Mouse (Mus musculus) CH12.LX (cell line): ENCODE measurements around the gene Lrrc73. TPM values are rescaled to one million over a fixed set of nuclear protein-coding genes. Genes with fewer than 3 reads are reported as not detected.

Experiments used
- DNase-seq: peaks from one replicate; pipeline ENCODE4 v3.0.0-alpha.2; 2013; ENCODE audit errors: extremely low read depth
- H3K27ac ChIP-seq: 2 replicates; pipeline ENCODE4 v1.5.1; 2012; ENCODE audit warnings: low read depth, mild to moderate bottlenecking, control low read depth, moderate library complexity; ENCODE audit not compliant: insufficient read depth
- H3K27me3 ChIP-seq: replicated peaks from 2 replicates; pipeline ENCODE3; 2012; ENCODE audit warnings: inconsistent platforms
- H3K36me3 ChIP-seq, 2 experiments: replicated peaks in 1 of 2; 2 replicates each; pipeline versions ENCODE3 to v1.6.1; 2012; ENCODE audit warnings: inconsistent platforms in 1 of 2, low read length in 1 of 2, mild to moderate bottlenecking in 1 of 2, mixed read lengths in 1 of 2, moderate library complexity in 1 of 2; ENCODE audit not compliant: control insufficient read depth in 1 of 2, insufficient read depth in 1 of 2
- H3K4me1 ChIP-seq, 2 experiments: 2 replicates each; pipeline ENCODE4 v1.6.1; 2012; ENCODE audit warnings: inconsistent platforms in 1 of 2, moderate library complexity in 1 of 2; ENCODE audit not compliant: insufficient read depth in 2 of 2, control insufficient read depth in 1 of 2
- H3K4me2 ChIP-seq: 2 replicates; pipeline ENCODE4 v1.6.1; 2012; ENCODE audit warnings: low read depth, mild to moderate bottlenecking, control low read depth; ENCODE audit not compliant: poor library complexity, insufficient read depth, severe bottlenecking
- H3K4me3 ChIP-seq, 3 experiments: fragments of 150-350 bp in 1 of 3; sonication (generic) in 1 of 3; replicated peaks in 1 of 3; 2 replicates each; pipeline versions ENCODE3 to v1.5.1; 2011 to 2012; ENCODE audit warnings: low read depth in 2 of 3, low read length in 2 of 3, mild to moderate bottlenecking in 2 of 3, moderate library complexity in 2 of 3, control low read depth in 1 of 3, improper control_type of control experiment in 1 of 3, inconsistent platforms in 1 of 3, mixed read lengths in 1 of 3; ENCODE audit not compliant: poor library complexity in 1 of 3
- H3K79me2 ChIP-seq: replicated peaks from 2 replicates; pipeline ENCODE4 v1.6.1; 2012; ENCODE audit warnings: mild to moderate bottlenecking, moderate library complexity; ENCODE audit not compliant: control insufficient read depth, poor library complexity, insufficient read depth, severe bottlenecking; ENCODE audit errors: extremely low read depth
- H3K9ac ChIP-seq: 2 replicates; pipeline ENCODE4 v1.6.1; 2012; ENCODE audit warnings: low read depth, mild to moderate bottlenecking, control low read depth, moderate library complexity; ENCODE audit not compliant: insufficient read depth
- H3K9me3 ChIP-seq: replicated peaks from 2 replicates; pipeline ENCODE3; 2012; ENCODE audit warnings: low read length, inconsistent platforms, mixed read lengths
- BHLHE40 ChIP-seq: IDR thresholded peaks from 2 replicates; pipeline ENCODE4 v1.6.1; 2011; ENCODE audit warnings: mild to moderate bottlenecking, low read depth, low read length, improper control_type of control experiment
- CTCF ChIP-seq, 2 experiments: IDR thresholded peaks in 1 of 2; conservative IDR thresholded peaks in 1 of 2; 2 replicates each; pipeline ENCODE4 v1.5.1; 2011 to 2012; ENCODE audit warnings: low read depth in 2 of 2, low read length in 2 of 2, improper control_type of control experiment in 1 of 2, inconsistent platforms in 1 of 2, mild to moderate bottlenecking in 1 of 2, moderate library complexity in 1 of 2
- E2F4 ChIP-seq: IDR thresholded peaks from 2 replicates; pipeline ENCODE4 v1.6.1; 2011; ENCODE audit warnings: low read depth, low read length, improper control_type of control experiment; ENCODE audit not compliant: insufficient replicate concordance
- ELF1 ChIP-seq: IDR thresholded peaks from 2 replicates; pipeline ENCODE4 v1.6.1; 2014; ENCODE audit warnings: low read depth, mild to moderate bottlenecking, inconsistent platforms, low read length, improper control_type of control experiment
- ETS1 ChIP-seq: conservative IDR thresholded peaks from 2 replicates; pipeline ENCODE4 v1.6.1; 2012; ENCODE audit warnings: low read depth, mild to moderate bottlenecking, inconsistent platforms, low read length, improper control_type of control experiment, moderate library complexity
- HCFC1 ChIP-seq: IDR thresholded peaks from 2 replicates; pipeline ENCODE4 v1.6.1; 2012; ENCODE audit warnings: low read depth, mild to moderate bottlenecking, inconsistent platforms, low read length, improper control_type of control experiment
- JUND ChIP-seq: conservative IDR thresholded peaks from 2 replicates; pipeline ENCODE4 v1.6.1; 2011; ENCODE audit warnings: low read depth, low read length, improper control_type of control experiment
- MAFK ChIP-seq: IDR thresholded peaks from 2 replicates; pipeline ENCODE4 v1.6.1; 2011; ENCODE audit warnings: low read length, improper control_type of control experiment; ENCODE audit not compliant: insufficient replicate concordance
- MAX ChIP-seq: IDR thresholded peaks from 2 replicates; pipeline ENCODE4 v1.6.1; 2011; ENCODE audit warnings: low read length, improper control_type of control experiment
- MYC ChIP-seq: IDR thresholded peaks from 2 replicates; pipeline ENCODE4 v1.6.1; 2011; ENCODE audit warnings: low read depth, mild to moderate bottlenecking, improper control_type of control experiment, low read length
- NRF1 ChIP-seq: IDR thresholded peaks from 2 replicates; pipeline ENCODE4 v1.6.1; 2014; ENCODE audit warnings: low read depth, mild to moderate bottlenecking, inconsistent platforms, low read length, improper control_type of control experiment, moderate library complexity
- POLR2AphosphoS2 ChIP-seq: IDR thresholded peaks from 2 replicates; pipeline ENCODE4 v1.6.1; 2011; ENCODE audit warnings: low read depth, low read length, improper control_type of control experiment
- SIN3A ChIP-seq: IDR thresholded peaks from 2 replicates; pipeline ENCODE4 v1.6.1; 2012; ENCODE audit warnings: low read length, improper control_type of control experiment, inconsistent platforms
- TBP ChIP-seq: conservative IDR thresholded peaks from 2 replicates; pipeline ENCODE4 v1.6.1; 2011; ENCODE audit warnings: low read depth, low read length, improper control_type of control experiment
- ZC3H11A ChIP-seq: IDR thresholded peaks from 2 replicates; pipeline ENCODE4 v1.6.1; 2012; ENCODE audit warnings: low read depth, mild to moderate bottlenecking, inconsistent platforms, low read length, improper control_type of control experiment
- dilution Hi-C: fragments of 300-500 bp; cut with MboI; formaldehyde crosslinking; loops from 2 replicates; pipeline ENCODE4 v1.14.3; 2020; ENCODE audit warnings: low sequenced_read_pairs; ENCODE audit not compliant: extremely low pct_unique_long_range_greater_than_20kb, extremely low pct_ligation_motif_present
- in situ Hi-C: fragments of 300-500 bp; cut with MboI; formaldehyde crosslinking; loops from 3 replicates; pipeline ENCODE4 v1.14.3; 2019; ENCODE audit warnings: low sequenced_read_pairs, low pct_ligation_motif_present, low pct_unique_long_range_greater_than_20kb, mixed read lengths
- polyA plus RNA-seq: library from polyadenylated mRNA; unstranded; fragments of >175 nt; gene quantifications from 2 replicates; pipeline ENCODE4 v1.2.1, GENCODE M21; 2012; ENCODE audit warnings: low read depth; ENCODE audit not compliant: insufficient read length
- total RNA-seq, 2 experiments: library from RNA; depleted of rRNA; stranded (reverse); fragments of 300-350 nt in 1 of 2; fragments of >200 nt in 1 of 2; gene quantifications; 2 replicates each; pipeline ENCODE4 v1.2.3; 2012 to 2014

Gene Lrrc73
- total and polyA plus RNA-seq, 3 experiments: 1.8 to 4.0 (median 3.6) TPM

DNA sequence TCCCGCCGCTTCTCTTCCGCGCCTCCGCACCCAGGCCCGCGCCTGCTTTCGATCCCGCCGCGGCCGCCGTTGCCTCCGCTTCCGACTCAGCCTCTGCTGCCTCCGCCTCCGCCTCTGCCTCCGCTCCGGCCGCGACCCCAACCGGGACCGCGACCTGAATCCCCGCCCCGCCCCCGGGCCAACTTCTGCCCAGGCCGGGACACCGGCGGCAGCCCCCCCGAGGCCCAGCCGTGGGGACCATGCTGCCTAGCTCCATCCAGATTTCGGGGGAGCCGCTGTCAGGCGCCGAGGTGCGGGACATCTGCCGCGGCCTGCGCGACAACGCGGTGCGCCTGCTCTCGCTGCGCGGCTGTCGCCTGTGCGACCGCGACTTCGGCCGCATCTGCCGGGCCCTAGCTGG is 775 bp downstream of the Lrrc73 start:
- in situ Hi-C loops (no loop called here), dilution Hi-C loops (no loop called here)
- H3K4me3 ChIP-seq: peak overlapping the region in 2 of 3 experiments; percentile 60 to 62
- H3K4me2 ChIP-seq: peak overlapping the region; percentile 87
- H3K36me3 ChIP-seq: peaks cover 48 to 66% of the 10 kb centered on the region in 2 experiments
- no peak overlapping the region for H3K27ac ChIP-seq
- no peaks in the 10 kb centered on the region for H3K9me3 ChIP-seq
- H3K79me2 ChIP-seq: no peaks in the 10 kb centered on the region
- DNase-seq: no peak
- no peaks in the 10 kb centered on the region for H3K27me3 ChIP-seq
- H3K9ac ChIP-seq: peak overlapping the region; percentile 30; the same call in 1 of the 2 replicates
- peaks cover 8 to 23% of the 10 kb centered on the region in 2 experiments for H3K4me1 ChIP-seq
- TF ChIP-seq BHLHE40: no peak
- TF ChIP-seq ZC3H11A: no peak
- TF ChIP-seq NRF1: 0 out of 2 replicates have a peak, but pooled peaks have one; percentile 24
- TF ChIP-seq CTCF (conservative IDR thresholded peaks at IDR 0.05 in 1 of 2, IDR thresholded peaks at IDR 0.05 in 1 of 2; ENCODE audit: low read depth in 2 of 2, low read length in 2 of 2): no peak
- no peak for TF ChIP-seq ETS1
- no peak for TF ChIP-seq E2F4

DNA sequence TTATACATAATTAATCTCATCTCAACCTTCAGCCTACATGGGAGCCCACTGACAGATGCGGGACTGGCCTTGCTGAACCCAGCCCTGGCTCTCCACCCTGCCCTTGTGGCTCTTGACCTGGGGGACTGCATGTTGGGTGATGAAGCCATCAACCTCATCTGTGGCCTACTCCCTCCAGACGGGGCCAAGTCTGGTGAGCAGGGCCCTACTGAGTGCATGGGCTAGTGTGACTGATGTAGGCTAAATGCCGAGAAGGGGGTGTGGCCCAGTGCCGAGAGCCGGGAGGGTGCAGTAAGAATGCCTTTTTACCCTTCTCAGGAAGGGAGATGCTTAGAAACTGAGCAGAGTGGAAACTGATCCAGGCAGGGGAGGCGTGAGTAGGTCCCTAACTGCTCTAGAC is 1.8 kb downstream of the Lrrc73 start:
- Histone ChIP-seq H3K4me1 (peaks cover 5 to 14% of the 10 kb centered on the region in 2 experiments), H3K4me3 (no peak overlapping the region), H3K4me2 (no peak overlapping the region), H3K9ac (no peak overlapping the region), H3K79me2 (no peaks in the 10 kb centered on the region), H3K36me3 (peaks cover 51 to 66% of the 10 kb centered on the region in 2 experiments), H3K27ac (no peak overlapping the region), H3K27me3 (no peaks in the 10 kb centered on the region), H3K9me3 (no peaks in the 10 kb centered on the region)
- TF ChIP-seq E2F4: no peak
- TF ChIP-seq MYC: no peak
- TF ChIP-seq TBP: no peak
- TF ChIP-seq MAFK: no peak
- TF ChIP-seq SIN3A: no peak
- TF ChIP-seq MAX: no peak
- no peak for TF ChIP-seq HCFC1
- TF ChIP-seq ZC3H11A: no peak
- no peak for TF ChIP-seq JUND
- no peak for TF ChIP-seq POLR2AphosphoS2
- TF ChIP-seq ELF1: no peak
- no peak for DNase-seq
- dilution Hi-C loops: no loop called here
- in situ Hi-C loops: no loop called here
